Mouse (Mus musculus) lung, postnatal 36 days (tissue): ENCODE results near the gene Slc41a3.
A peak's percentile ranks its signal among the peaks of the same experiment; 100 is the strongest.

Experiments used
- DNase-seq: peaks from one replicate; pipeline ENCODE4 v3.0.0; 2022; ENCODE audit warnings: mixed read lengths

The Slc41a3 gene

DNA sequence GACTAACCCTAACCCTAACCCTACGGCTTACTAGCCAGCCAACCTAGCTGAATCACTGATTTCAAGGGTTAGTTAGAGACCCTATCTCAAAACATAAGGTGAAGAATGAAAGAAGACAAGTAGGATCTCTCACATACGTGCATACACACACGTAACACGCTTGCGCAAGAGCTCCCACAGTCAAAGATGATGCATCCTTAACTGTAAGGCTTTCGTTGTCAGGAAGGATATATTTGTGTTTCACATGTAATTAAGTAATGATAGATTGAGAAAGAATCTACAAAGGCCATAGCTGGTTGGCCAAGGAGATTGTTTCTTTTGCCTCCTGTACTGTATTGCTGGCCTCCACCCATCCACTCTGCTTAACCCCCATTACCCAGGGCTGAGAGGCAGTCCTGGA is 83.5 kb downstream of the Slc41a3 start:
- no peak for DNase-seq

DNA sequence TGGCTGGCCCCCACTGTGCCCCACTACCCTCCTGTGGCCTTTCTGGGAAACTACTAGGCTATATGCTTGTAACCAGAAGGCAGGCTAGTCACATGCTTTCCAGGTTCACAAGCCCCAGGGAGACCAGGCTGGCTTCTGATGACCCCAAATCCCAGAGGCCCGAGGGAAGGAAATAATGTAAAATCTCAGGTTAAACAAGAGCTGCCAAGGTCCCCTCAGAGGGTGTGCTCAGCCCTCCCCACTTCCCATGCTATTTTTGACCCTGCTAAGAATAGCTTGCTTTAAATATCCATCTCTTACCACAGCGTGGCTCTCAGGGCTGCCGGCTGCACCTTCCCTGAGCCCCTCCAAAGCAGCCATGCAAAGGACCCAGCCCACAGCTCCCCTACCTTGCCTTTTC is 84.2 kb downstream of the Slc41a3 start:
- DNase-seq, result no peak

DNA sequence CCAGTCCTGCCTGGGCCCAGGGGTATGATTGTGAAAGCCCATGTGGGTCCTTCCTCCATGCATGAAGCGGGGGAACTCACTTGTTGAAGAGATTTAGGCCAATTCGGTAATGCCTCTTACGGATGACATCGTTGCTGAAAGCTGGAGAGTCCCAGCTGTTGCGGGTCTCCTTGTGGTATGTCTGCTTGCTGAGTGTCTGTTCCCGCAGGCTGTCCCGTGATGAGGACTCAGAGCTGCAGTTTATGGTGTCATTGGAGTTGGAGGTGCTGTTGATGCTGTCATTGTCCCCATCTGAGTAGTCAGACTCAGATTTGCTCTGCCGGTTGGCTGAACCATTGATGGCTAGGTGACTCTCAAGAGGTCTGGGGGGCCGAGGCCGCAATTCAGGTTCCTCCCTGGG is 85.0 kb downstream of the Slc41a3 start:
- no peak for DNase-seq

DNA sequence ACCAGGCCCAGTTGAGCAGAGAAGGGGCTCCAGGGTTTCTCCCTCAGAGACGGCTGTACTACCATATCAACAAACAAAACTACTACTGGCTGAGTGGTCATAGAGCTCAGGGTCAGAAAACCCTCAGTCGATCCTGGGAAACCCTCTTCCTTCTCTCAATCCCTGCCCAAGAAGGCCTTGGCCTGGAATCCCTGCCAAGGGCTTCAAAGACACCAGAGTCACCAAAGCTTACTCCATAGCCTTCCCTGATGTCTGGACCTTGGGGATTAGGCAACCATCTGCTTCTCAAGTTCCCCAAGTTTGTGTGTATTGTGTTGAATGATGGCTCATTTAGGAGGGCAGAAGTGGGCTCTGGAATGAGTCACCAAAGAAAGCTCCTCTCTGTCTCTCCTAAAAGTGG is 87.4 kb downstream of the Slc41a3 start:
- DNase-seq, result no peak

DNA sequence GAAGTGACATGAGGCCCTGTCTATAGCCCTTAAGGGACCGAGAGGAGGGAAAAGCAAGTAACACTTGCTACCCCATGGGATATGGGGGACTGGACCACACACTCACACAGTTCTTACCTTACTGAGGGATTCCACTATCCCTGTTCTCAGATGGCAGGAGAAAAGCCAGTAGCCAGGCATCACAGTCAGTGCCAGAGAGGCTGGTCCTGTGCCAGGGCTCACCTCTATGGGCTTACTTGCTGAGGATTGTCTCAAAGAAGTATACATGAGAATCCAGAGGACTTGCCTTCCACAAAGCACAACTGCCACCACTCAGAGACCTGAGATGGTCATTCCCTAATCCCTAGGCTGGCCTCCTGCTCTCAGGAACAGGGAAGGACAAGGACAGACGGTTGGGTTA is 87.9 kb downstream of the Slc41a3 start:
- DNase-seq, result no peak

DNA sequence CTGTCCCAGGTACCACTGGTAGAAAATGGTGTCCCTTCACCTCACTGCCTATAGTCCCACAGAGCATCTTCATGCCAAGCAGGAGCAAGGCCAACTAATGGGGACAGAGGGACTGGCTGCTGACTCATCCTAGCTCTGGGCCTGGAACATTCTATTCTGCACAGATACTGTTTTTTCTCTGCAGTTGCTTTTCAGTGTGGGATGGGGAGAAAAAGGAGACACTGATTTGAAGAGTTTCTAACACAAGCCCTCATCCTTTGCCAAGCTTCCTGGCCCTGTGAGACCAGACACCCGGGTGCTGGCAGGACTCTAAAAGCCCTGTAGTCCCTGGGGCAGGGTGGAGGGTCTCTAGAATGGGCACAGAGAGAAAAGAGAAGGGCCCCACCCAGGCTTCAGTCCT is 91.2 kb downstream of the Slc41a3 start:
- DNase-seq, result peak; percentile 34
